Mouse (Mus musculus) intestine, postnatal 0 days (tissue): ENCODE results near the gene Syt6. TPM values are rescaled to one million over a fixed set of nuclear protein-coding genes. Genes with fewer than 3 reads are reported as not detected.

Experiments
- ATAC-seq: fragments of 200-750 bp; cut with Nextera tagmentation; 2 replicates; pipeline ENCODE4 v1.8.0; 2017; ENCODE audit warnings: mild to moderate bottlenecking, moderate TSS enrichment, moderate library complexity
- H3K27ac ChIP-seq: fragments of 300-500 bp; sonication (generic); 2 replicates; pipeline ENCODE4 v1.5.1; 2014; ENCODE audit warnings: mild to moderate bottlenecking, low read depth, low read length, moderate library complexity
- H3K27me3 ChIP-seq: fragments of 300-500 bp; sonication (generic); replicated peaks from 2 replicates; pipeline ENCODE4 v1.6.1; 2014; ENCODE audit warnings: low read length, mixed read lengths; ENCODE audit not compliant: control insufficient read depth, insufficient read depth
- H3K36me3 ChIP-seq: fragments of 300-500 bp; sonication (generic); 2 replicates; pipeline ENCODE4 v1.6.1; 2014; ENCODE audit warnings: mild to moderate bottlenecking, moderate library complexity; ENCODE audit not compliant: control insufficient read depth, insufficient read depth
- H3K4me1 ChIP-seq: fragments of 300-500 bp; sonication (generic); replicated peaks from 2 replicates; pipeline ENCODE4 v1.6.1; 2014; ENCODE audit warnings: antibody characterized with exemption, low read length, mixed read lengths; ENCODE audit not compliant: control insufficient read depth, insufficient read depth
- H3K4me2 ChIP-seq: fragments of 300-500 bp; sonication (generic); replicated peaks from 2 replicates; pipeline ENCODE4 v1.6.1; 2014; ENCODE audit warnings: low read depth, mild to moderate bottlenecking, moderate library complexity
- H3K4me3 ChIP-seq: fragments of 300-500 bp; sonication (generic); 2 replicates; pipeline ENCODE4 v1.5.1; 2014; ENCODE audit warnings: low read depth, low read length
- H3K9ac ChIP-seq: fragments of 300-500 bp; sonication (generic); 2 replicates; pipeline ENCODE4 v1.6.1; 2014; ENCODE audit warnings: mild to moderate bottlenecking, low read depth, low read length
- H3K9me3 ChIP-seq: fragments of 300-500 bp; sonication (generic); 2 replicates; pipeline ENCODE4 v1.6.1; 2016; ENCODE audit warnings: mixed run types; ENCODE audit not compliant: control insufficient read depth
- CTCF ChIP-seq: sonication (generic); IDR thresholded peaks from 2 replicates; pipeline ENCODE4 v1.5.1; 2016; ENCODE audit warnings: low read depth, mild to moderate bottlenecking, control low read depth, antibody characterized with exemption, moderate library complexity
- WGBS: fragments of 180-500 bp; shearing (Covaris S2); extraction: QIAGEN DNeasy Blood & Tissue Kit; methylation state at CpG from one replicate; pipeline ENCODE4 v1.1.7; 2014; 5-methylcytosine and 5-hydroxymethylcytosine counted together
- polyA plus RNA-seq: library from polyadenylated mRNA; unstranded; fragments of >200 nt; fragmentation: Nextera tagmentation; extraction: Ambion mirVana; gene quantifications from 2 replicates; pipeline ENCODE4 v1.2.1, GENCODE M21; 2015

Syt6 gene
- polyA plus RNA-seq, 1 experiment from 2014 or later = 0.56 TPM

DNA sequence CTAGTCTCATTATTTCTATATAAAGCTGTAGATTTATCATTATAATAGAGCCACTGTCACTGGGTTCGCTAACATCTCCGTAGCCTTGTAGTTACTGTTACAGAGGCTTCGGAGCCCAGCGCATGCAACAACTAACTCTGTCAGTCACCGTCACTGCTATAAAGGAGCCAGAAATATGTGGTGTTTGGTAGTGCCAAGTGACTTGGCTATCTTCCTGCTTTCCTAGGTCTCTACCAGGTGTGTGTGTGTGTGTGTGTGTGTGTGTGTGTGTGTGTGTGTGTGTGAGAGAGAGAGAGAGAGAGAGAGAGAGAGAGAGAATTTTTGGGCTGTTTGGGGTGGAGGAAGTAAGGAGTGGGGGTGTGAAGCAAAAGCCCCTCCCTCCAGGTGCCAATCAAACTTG is 17.6 kb downstream of the Syt6 start:
- H3K4me1 ChIP-seq = no peaks in the 10 kb centered on the region
- H3K27ac ChIP-seq = no peak overlapping the region
- WGBS = 92% methylated on average over 5 of the region's 5 CpGs
- no peaks in the 10 kb centered on the region for H3K9me3 ChIP-seq
- H3K9ac ChIP-seq = no peak overlapping the region
- no peak overlapping the region for H3K4me3 ChIP-seq
- no peaks in the 10 kb centered on the region for H3K36me3 ChIP-seq
- no peaks in the 10 kb centered on the region for H3K27me3 ChIP-seq
- H3K4me2 ChIP-seq = no peak overlapping the region
- no peak for TF ChIP-seq CTCF
- ATAC-seq = no peak

DNA sequence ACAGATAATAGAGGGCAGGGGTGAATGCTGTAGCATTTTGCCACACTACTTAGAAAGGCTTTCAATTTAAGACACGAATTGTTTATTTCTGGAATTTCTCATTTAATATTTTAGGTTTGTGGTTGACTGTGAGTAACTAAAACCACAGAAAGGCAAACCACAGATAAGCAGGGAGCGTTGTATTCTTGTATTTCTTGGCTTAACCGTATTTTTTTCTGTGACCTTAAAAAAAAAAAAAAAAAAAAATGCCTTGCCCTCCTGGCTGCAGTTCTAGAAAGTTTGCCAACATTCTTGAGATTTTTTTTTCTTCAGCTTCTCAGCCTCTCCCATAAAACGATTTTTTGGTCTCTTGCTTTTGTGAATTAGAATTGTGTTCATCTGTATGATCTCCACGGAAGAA is 18.6 kb downstream of the Syt6 start:
- Histone ChIP-seq H3K4me1 (no peaks in the 10 kb centered on the region), H3K4me3 (no peak overlapping the region), H3K27ac (no peak overlapping the region), H3K4me2 (no peak overlapping the region), H3K9me3 (no peaks in the 10 kb centered on the region), H3K36me3 (no peaks in the 10 kb centered on the region), H3K27me3 (no peaks in the 10 kb centered on the region), H3K9ac (no peak overlapping the region)
- no peak for TF ChIP-seq CTCF
- 47% methylated on average over 5 of the region's 5 CpGs for WGBS
- no peak for ATAC-seq

DNA sequence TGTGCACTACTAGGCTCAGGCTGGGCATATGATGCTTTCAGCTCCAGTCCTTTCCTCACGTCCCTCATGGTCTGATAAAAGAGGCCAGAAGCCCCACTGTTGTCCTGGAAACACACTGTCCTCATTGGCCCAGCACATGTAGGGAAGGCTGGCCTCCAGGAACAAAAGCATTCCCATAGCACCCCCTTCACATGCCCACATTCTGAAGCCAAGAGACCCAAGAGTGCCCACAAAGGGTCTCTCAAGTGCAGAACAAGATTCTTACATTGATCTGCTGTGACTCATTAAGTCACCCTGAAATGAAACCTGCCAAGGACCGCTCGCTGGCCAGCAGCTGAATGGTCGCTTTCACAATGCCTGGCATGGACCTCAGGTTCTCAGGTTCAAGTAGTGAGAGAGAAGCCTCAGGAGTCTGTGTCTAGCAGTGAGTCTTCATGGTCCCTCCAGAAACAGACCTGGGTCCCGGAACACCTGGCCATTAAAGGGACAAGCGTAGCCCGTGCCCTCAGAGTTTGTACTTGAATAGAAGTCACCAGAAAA is 20.3 kb downstream of the Syt6 start:
- no peaks in the 10 kb centered on the region for H3K4me1 ChIP-seq
- WGBS = 87% methylated on average over 7 of the region's 7 CpGs
- no peaks in the 10 kb centered on the region for H3K9me3 ChIP-seq
- no peaks in the 10 kb centered on the region for H3K27me3 ChIP-seq
- H3K36me3 ChIP-seq = no peaks in the 10 kb centered on the region
- no peak for ATAC-seq
- no peak for TF ChIP-seq CTCF
- H3K4me3 ChIP-seq = no peak overlapping the region
- H3K9ac ChIP-seq = no peak overlapping the region
- no peak overlapping the region for H3K4me2 ChIP-seq
- H3K27ac ChIP-seq = no peak overlapping the region

DNA sequence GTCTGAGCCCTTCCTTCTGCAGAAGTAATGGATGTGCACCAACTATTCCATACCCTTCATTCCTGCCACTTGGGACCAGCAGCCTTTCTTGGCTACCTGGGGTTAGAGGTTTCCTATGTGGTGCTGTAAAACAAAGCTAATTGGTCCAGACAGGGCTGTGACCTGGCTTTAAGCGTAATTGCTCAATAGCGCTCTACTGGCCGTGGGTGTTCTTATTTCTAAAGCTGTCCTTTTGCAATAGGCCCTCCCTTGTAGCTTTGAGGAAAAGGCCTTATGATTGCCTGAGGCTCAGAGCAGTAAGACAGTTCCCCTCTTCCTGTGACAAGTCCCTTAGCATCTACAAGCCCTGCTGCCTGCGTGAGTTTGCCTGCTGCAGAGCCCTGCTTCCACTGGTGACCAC is 22.6 kb downstream of the Syt6 start:
- Histone ChIP-seq H3K4me3 (no peak overlapping the region), H3K4me1 (no peaks in the 10 kb centered on the region), H3K9ac (no peak overlapping the region), H3K27ac (no peak overlapping the region), H3K36me3 (no peaks in the 10 kb centered on the region), H3K4me2 (no peak overlapping the region), H3K27me3 (no peaks in the 10 kb centered on the region), H3K9me3 (no peaks in the 10 kb centered on the region)
- WGBS = 81% methylated on average over 4 of the region's 4 CpGs
- TF ChIP-seq CTCF = no peak
- ATAC-seq = no peak

DNA sequence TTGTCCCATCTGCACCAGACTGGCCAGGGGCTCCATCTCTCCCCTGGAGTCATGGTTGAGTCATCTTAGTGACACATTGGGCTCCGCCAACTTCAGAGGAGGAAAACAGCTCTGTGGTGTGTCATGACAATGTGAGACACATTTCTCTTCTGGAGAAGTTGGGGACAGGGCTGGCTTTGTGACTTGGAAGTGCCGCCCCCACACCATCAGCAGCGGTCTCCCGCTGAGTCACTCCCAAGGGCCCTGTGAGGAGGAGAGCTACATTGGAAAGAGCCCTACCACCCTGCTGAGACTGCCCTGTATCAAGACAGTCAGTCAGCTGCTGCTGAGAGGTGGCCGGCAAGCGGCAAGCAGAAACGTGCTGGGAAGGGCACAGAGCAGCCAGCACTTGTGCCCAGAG is 26.0 kb downstream of the Syt6 start:
- no peaks in the 10 kb centered on the region for H3K9me3 ChIP-seq
- H3K27ac ChIP-seq = no peak overlapping the region
- TF ChIP-seq CTCF = no peak
- no peaks in the 10 kb centered on the region for H3K4me1 ChIP-seq
- H3K27me3 ChIP-seq = no peaks in the 10 kb centered on the region
- H3K9ac ChIP-seq = no peak overlapping the region
- 53% methylated on average over 7 of the region's 7 CpGs for WGBS
- ATAC-seq = no peak
- no peaks in the 10 kb centered on the region for H3K36me3 ChIP-seq
- no peak overlapping the region for H3K4me3 ChIP-seq
- no peak overlapping the region for H3K4me2 ChIP-seq

DNA sequence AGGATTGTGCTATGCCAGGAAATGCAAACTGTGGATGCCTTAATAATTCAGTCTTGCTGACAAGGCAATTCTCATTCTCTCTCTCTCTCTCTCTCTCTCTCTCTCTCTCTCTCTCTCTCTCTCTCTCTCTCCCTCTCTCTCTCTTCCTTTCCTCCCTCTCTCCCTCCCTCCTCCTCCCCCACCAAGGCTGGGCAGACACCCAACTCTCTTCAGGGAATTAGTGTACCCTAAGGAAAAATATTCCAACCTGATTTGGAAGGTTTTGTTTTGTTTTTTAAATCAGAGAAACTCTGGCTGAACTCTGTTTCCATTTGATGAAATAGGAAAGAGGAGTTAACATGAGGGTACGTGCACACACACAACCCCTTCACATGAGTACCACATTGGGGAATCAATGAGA is 26.5 kb downstream of the Syt6 start:
- Histone ChIP-seq H3K4me1 (no peaks in the 10 kb centered on the region), H3K4me3 (no peak overlapping the region), H3K9me3 (no peaks in the 10 kb centered on the region), H3K27me3 (no peaks in the 10 kb centered on the region), H3K9ac (no peak overlapping the region), H3K27ac (no peak overlapping the region), H3K4me2 (no peak overlapping the region), H3K36me3 (no peaks in the 10 kb centered on the region)
- ATAC-seq = no peak
- no peak for TF ChIP-seq CTCF
- 74% methylated on average over 1 of the region's 1 CpGs for WGBS

DNA sequence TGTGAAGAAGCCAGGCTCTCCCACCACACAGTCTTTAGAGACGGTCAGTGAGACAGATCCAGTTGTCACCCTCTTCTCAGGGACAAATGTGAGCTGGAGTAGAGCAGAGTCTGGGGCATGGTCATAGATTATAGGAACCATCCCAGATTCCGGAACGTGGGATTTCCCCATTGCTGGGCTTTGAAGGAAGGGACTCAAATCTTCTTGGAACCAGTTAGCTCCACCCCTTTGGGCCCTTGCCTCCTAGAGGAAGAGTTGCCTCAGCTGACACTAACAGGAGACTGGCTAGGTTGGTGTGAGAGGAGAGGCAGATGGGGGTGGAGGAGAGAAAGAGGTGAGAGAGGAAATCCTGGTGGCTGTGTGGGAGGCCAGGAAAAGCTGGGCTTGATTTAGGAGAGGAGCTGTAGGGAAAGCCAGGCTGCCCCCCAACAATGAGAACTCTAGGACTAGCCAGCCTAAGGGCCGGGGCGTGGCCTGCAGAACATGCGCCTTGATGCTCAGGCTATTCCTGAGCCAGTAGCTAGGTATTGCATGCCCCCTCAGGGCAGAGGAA is 31.1 kb downstream of the Syt6 start:
- Histone ChIP-seq H3K27ac (no peak overlapping the region), H3K4me3 (no peak overlapping the region), H3K9ac (no peak overlapping the region), H3K4me2 (no peak overlapping the region), H3K4me1 (no peaks in the 10 kb centered on the region), H3K27me3 (no peaks in the 10 kb centered on the region), H3K36me3 (no peaks in the 10 kb centered on the region), H3K9me3 (no peaks in the 10 kb centered on the region)
- TF ChIP-seq CTCF = no peak
- 89% methylated on average over 6 of the region's 6 CpGs for WGBS
- ATAC-seq = no peak
